Mouse (Mus musculus) liver, embryonic 15.5 days (tissue): ENCODE results near the gene Dhrs3. TPM values are rescaled to one million over a fixed set of nuclear protein-coding genes. Genes with fewer than 3 reads are reported as not detected.

Experiments used
- ATAC-seq: fragments of 200-750 bp; cut with Nextera tagmentation; 2 replicates; pipeline ENCODE4 v1.8.0; 2017; ENCODE audit warnings: moderate number of reproducible peaks, mild to moderate bottlenecking, moderate library complexity; ENCODE audit not compliant: insufficient read depth
- H3K27ac ChIP-seq: fragments of 300-500 bp; sonication (generic); replicated peaks from 2 replicates; pipeline ENCODE4 v1.5.1; 2015; ENCODE audit warnings: mild to moderate bottlenecking, inconsistent platforms
- H3K27me3 ChIP-seq: fragments of 300-500 bp; sonication (generic); 2 replicates; pipeline ENCODE4 v1.6.1; 2015; ENCODE audit warnings: mild to moderate bottlenecking, inconsistent platforms
- H3K36me3 ChIP-seq: fragments of 300-500 bp; sonication (generic); replicated peaks from 2 replicates; pipeline ENCODE4 v1.6.1; 2015; ENCODE audit warnings: moderate library complexity, mild to moderate bottlenecking, inconsistent platforms
- H3K4me1 ChIP-seq: fragments of 300-500 bp; sonication (generic); replicated peaks from 2 replicates; pipeline ENCODE4 v1.6.1; 2015; ENCODE audit warnings: inconsistent platforms
- H3K4me2 ChIP-seq: fragments of 300-500 bp; sonication (generic); 2 replicates; pipeline ENCODE4 v1.6.1; 2015; ENCODE audit warnings: moderate library complexity, mild to moderate bottlenecking, inconsistent platforms
- H3K4me3 ChIP-seq: fragments of 300-500 bp; sonication (generic); replicated peaks from 2 replicates; pipeline ENCODE4 v1.5.1; 2015; ENCODE audit warnings: mild to moderate bottlenecking, inconsistent platforms
- H3K9ac ChIP-seq: fragments of 300-500 bp; sonication (generic); 2 replicates; pipeline ENCODE4 v1.6.1; 2015; ENCODE audit warnings: moderate library complexity, mild to moderate bottlenecking, inconsistent platforms
- H3K9me3 ChIP-seq: fragments of 300-500 bp; sonication (generic); replicated peaks from 2 replicates; pipeline ENCODE4 v1.6.1; 2016; ENCODE audit warnings: inconsistent platforms
- WGBS: fragments of 180-500 bp; shearing (Covaris S2); methylation state at CpG from one replicate; pipeline ENCODE4 v1.1.7; 2015; ENCODE audit warnings: mixed read lengths; ENCODE audit not compliant: insufficient replicate concordance; 5-methylcytosine and 5-hydroxymethylcytosine counted together
- polyA plus RNA-seq: library from polyadenylated mRNA; unstranded; fragments of >200 nt; fragmentation: Nextera tagmentation; extraction: Ambion mirVana; gene quantifications from 2 replicates; pipeline ENCODE4 v1.2.1, GENCODE M21; 2015

Gene Dhrs3
- polyA plus RNA-seq, 1 experiment from 2014 or later = 27.6 TPM

GRCm38 (mm10) chr4:144898737-144899136, 6.1 kb downstream of the Dhrs3 start:
- H3K27ac ChIP-seq = no peak overlapping the region
- H3K27me3 ChIP-seq = peaks cover 28% of the 10 kb centered on the region
- 92% methylated on average over 2 of the region's 2 CpGs for WGBS
- no peak for ATAC-seq
- peaks cover 61% of the 10 kb centered on the region for H3K4me1 ChIP-seq
- H3K9me3 ChIP-seq = no peaks in the 10 kb centered on the region
- 0 out of 2 replicates have a peak, but pooled peaks cover 4% of the 10 kb centered on the region for H3K36me3 ChIP-seq
- no peak overlapping the region for H3K9ac ChIP-seq
- no peak overlapping the region for H3K4me3 ChIP-seq
- no peak overlapping the region for H3K4me2 ChIP-seq

GRCm38 (mm10) chr4:144901561-144902111, 9.0 kb downstream of the Dhrs3 start:
- ATAC-seq = peak; percentile 40
- H3K27ac ChIP-seq = peak overlapping the region; percentile 16; the same call in 1 of the 2 replicates
- H3K9ac ChIP-seq = no peak overlapping the region
- H3K4me3 ChIP-seq = no peak overlapping the region
- 0 out of 2 replicates have a peak, but pooled peaks cover 3% of the 10 kb centered on the region for H3K27me3 ChIP-seq
- 0 out of 2 replicates have a peak, but pooled peaks cover 4% of the 10 kb centered on the region for H3K36me3 ChIP-seq
- H3K4me2 ChIP-seq = peak overlapping the region; percentile 4; the same call in 1 of the 2 replicates
- WGBS = 34% methylated on average over 5 of the region's 5 CpGs
- peaks cover 76% of the 10 kb centered on the region for H3K4me1 ChIP-seq
- no peaks in the 10 kb centered on the region for H3K9me3 ChIP-seq

- Histone ChIP-seq H3K9me3 (no peaks in the 10 kb centered on the region), H3K4me2 (no peak overlapping the region), H3K9ac (no peak overlapping the region), H3K27ac (peak overlapping the region; percentile 56), H3K4me1 (peaks cover 86% of the 10 kb centered on the region), H3K27me3 (no peaks in the 10 kb centered on the region), H3K36me3 (0 out of 2 replicates have a peak, but pooled peaks cover 4% of the 10 kb centered on the region), H3K4me3 (no peak overlapping the region)
- 26% methylated on average over 1 of the region's 1 CpGs for WGBS
- ATAC-seq = no peak
Observed at GRCm38 (mm10) chr4:144903088-144903487, 10.5 kb downstream of the Dhrs3 start.

- WGBS = 29% methylated on average over 3 of the region's 3 CpGs
- peak; percentile 62 for ATAC-seq
Observed at GRCm38 (mm10) chr4:144903932-144904331, 11.3 kb downstream of the Dhrs3 start.

GRCm38 (mm10) chr4:144905128-144905527, 12.5 kb downstream of the Dhrs3 start:
- H3K27ac ChIP-seq = no peak overlapping the region
- peaks cover 95% of the 10 kb centered on the region for H3K4me1 ChIP-seq
- H3K27me3 ChIP-seq = no peaks in the 10 kb centered on the region
- no peaks in the 10 kb centered on the region for H3K36me3 ChIP-seq
- no peak overlapping the region for H3K4me2 ChIP-seq
- H3K4me3 ChIP-seq = no peak overlapping the region
- no peak overlapping the region for H3K9ac ChIP-seq
- ATAC-seq = no peak
- no peaks in the 10 kb centered on the region for H3K9me3 ChIP-seq
- 46% methylated on average over 5 of the region's 5 CpGs for WGBS

More at GRCm38 (mm10) chr4:144903932-144904331, 11.3 kb downstream of the Dhrs3 start:
- Histone ChIP-seq H3K9ac (no peak overlapping the region), H3K27ac (peak overlapping the region; percentile 56), H3K4me2 (peak overlapping the region; percentile 12; the same call in 1 of the 2 replicates), H3K9me3 (no peaks in the 10 kb centered on the region), H3K27me3 (no peaks in the 10 kb centered on the region), H3K4me1 (peaks cover 94% of the 10 kb centered on the region), H3K4me3 (no peak overlapping the region), H3K36me3 (0 out of 2 replicates have a peak, but pooled peaks cover under 1% of the 10 kb centered on the region)

- Histone ChIP-seq H3K27ac (peak overlapping the region; percentile 35), H3K4me3 (no peak overlapping the region), H3K4me2 (0 out of 2 replicates have a peak overlapping the region, but pooled peaks have one; percentile 1), H3K4me1 (peaks cover 84% of the 10 kb centered on the region), H3K9me3 (no peaks in the 10 kb centered on the region), H3K36me3 (no peaks in the 10 kb centered on the region), H3K27me3 (no peaks in the 10 kb centered on the region), H3K9ac (no peak overlapping the region)
- WGBS = 23% methylated on average over 8 of the region's 8 CpGs
- ATAC-seq = peak; percentile 26
Observed at GRCm38 (mm10) chr4:144906001-144906889, 13.6 kb downstream of the Dhrs3 start.

GRCm38 (mm10) chr4:144906978-144907703, 14.5 kb downstream of the Dhrs3 start:
- peaks cover 75% of the 10 kb centered on the region for H3K4me1 ChIP-seq
- H3K4me3 ChIP-seq = no peak overlapping the region
- 36% methylated on average over 4 of the region's 4 CpGs for WGBS
- no peak for ATAC-seq
- H3K4me2 ChIP-seq = no peak overlapping the region
- H3K9ac ChIP-seq = no peak overlapping the region
- no peaks in the 10 kb centered on the region for H3K36me3 ChIP-seq
- H3K27ac ChIP-seq = peak overlapping the region; percentile 35
- no peaks in the 10 kb centered on the region for H3K27me3 ChIP-seq
- H3K9me3 ChIP-seq = no peaks in the 10 kb centered on the region

- H3K9ac ChIP-seq = no peak overlapping the region
- H3K27ac ChIP-seq = no peak overlapping the region
- H3K36me3 ChIP-seq = no peaks in the 10 kb centered on the region
- no peak for ATAC-seq
- no peaks in the 10 kb centered on the region for H3K27me3 ChIP-seq
- H3K4me3 ChIP-seq = no peak overlapping the region
- H3K4me2 ChIP-seq = no peak overlapping the region
- H3K9me3 ChIP-seq = no peaks in the 10 kb centered on the region
- H3K4me1 ChIP-seq = peaks cover 68% of the 10 kb centered on the region
Observed at GRCm38 (mm10) chr4:144908825-144909224, 16.2 kb downstream of the Dhrs3 start.

- ATAC-seq = no peak
- Histone ChIP-seq H3K4me1 (peaks cover 55% of the 10 kb centered on the region), H3K4me2 (no peak overlapping the region), H3K27ac (no peak overlapping the region), H3K27me3 (no peaks in the 10 kb centered on the region), H3K9ac (no peak overlapping the region), H3K4me3 (no peak overlapping the region), H3K36me3 (no peaks in the 10 kb centered on the region), H3K9me3 (no peaks in the 10 kb centered on the region)
- WGBS = 62% methylated on average over 3 of the region's 3 CpGs
Observed at GRCm38 (mm10) chr4:144910281-144910680, 17.7 kb downstream of the Dhrs3 start.

- Histone ChIP-seq H3K36me3 (0 out of 2 replicates have a peak, but pooled peaks cover 2% of the 10 kb centered on the region), H3K4me3 (no peak overlapping the region), H3K4me2 (no peak overlapping the region), H3K9ac (no peak overlapping the region), H3K27me3 (no peaks in the 10 kb centered on the region), H3K4me1 (peaks cover 23% of the 10 kb centered on the region), H3K27ac (no peak overlapping the region), H3K9me3 (no peaks in the 10 kb centered on the region)
- 48% methylated on average over 6 of the region's 6 CpGs for WGBS
- peak; percentile 35; the same call in 1 of the 2 replicates for ATAC-seq
Observed at GRCm38 (mm10) chr4:144913298-144914152, 20.9 kb downstream of the Dhrs3 start.
